Comparison of ENCODE assay signal across 8 mouse cellular contexts in the genomic region with DNA sequence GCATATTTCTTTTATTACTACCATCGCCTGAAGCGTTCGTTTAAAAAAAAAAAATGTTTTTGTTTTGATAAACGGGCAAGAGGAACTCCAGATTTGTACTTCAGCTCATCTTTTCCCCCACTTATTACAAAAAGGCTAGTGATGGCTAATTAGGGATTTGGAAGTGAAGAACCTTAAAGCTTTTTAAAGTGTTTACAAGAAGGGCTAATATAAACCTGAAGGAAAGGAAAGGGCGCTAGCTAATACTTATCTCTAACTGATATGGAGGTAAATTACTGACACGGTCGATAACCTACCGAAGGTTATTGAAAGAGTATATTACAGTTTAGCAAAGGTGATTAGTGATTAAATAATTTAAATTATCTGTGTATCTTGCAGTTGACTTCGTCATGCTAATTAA. TPM values are rescaled to one million over a fixed set of nuclear protein-coding genes. Genes with fewer than 3 reads are reported as not detected.
DNase-seq lines count a peak whose midpoint lies in the region; ATAC-seq and TF ChIP-seq lines count a peak whose summit lies in the region.

No protein-coding gene starts in this region.

- H3K9me3 ChIP-seq in embryonic facial prominence, embryonic 12.5 days, result no peaks in the 10 kb centered on the region
- no peaks in the 10 kb centered on the region for H3K9me3 ChIP-seq in hindbrain, postnatal 0 days (ENCODE audit: low read length)
- H3K9me3 ChIP-seq in neural tube, embryonic 12.5 days, result no peaks in the 10 kb centered on the region

- no peaks in the 10 kb centered on the region for H3K36me3 ChIP-seq in liver, adult 2 months (ENCODE audit: control insufficient read depth, insufficient read depth, low read length)
- no peaks in the 10 kb centered on the region for H3K36me3 ChIP-seq in embryonic facial prominence, embryonic 12.5 days
- H3K36me3 ChIP-seq in hindbrain, postnatal 0 days (ENCODE audit: insufficient read depth, low read length), result no peaks in the 10 kb centered on the region
- H3K36me3 ChIP-seq in neural tube, embryonic 12.5 days, result no peaks in the 10 kb centered on the region

- H3K9ac ChIP-seq in liver, adult 2 months (ENCODE audit: low read depth, low read length), result no peak overlapping the region
- H3K9ac ChIP-seq in embryonic facial prominence, embryonic 12.5 days, result peak overlapping the region; percentile 42
- peak overlapping the region; percentile 92 for H3K9ac ChIP-seq in hindbrain, postnatal 0 days (replicated peaks; ENCODE audit: low read length)
- peak overlapping the region; percentile 95 for H3K9ac ChIP-seq in neural tube, embryonic 12.5 days

- H3K4me1 ChIP-seq in liver, adult 2 months (ENCODE audit: control insufficient read depth, insufficient read depth, low read length), result peaks cover 9% of the 10 kb centered on the region
- peaks cover 7% of the 10 kb centered on the region for H3K4me1 ChIP-seq in embryonic facial prominence, embryonic 12.5 days
- no peaks in the 10 kb centered on the region for H3K4me1 ChIP-seq in hindbrain, postnatal 0 days (ENCODE audit: insufficient read depth, low read length)
- peaks cover 14% of the 10 kb centered on the region for H3K4me1 ChIP-seq in neural tube, embryonic 12.5 days

- H3K4me3 ChIP-seq in liver, adult 2 months (ENCODE audit: insufficient read depth, low read depth, low read length), result peak overlapping the region; percentile 68
- peak overlapping the region; percentile 64 for H3K4me3 ChIP-seq in embryonic facial prominence, embryonic 12.5 days
- peak overlapping the region; percentile 96 for H3K4me3 ChIP-seq in hindbrain, postnatal 0 days (ENCODE audit: low read length)
- H3K4me3 ChIP-seq in neural tube, embryonic 12.5 days, result peak overlapping the region; percentile 92

- H3K4me2 ChIP-seq in embryonic facial prominence, embryonic 12.5 days (replicated peaks), result peak overlapping the region; percentile 55
- peak overlapping the region; percentile 70 for H3K4me2 ChIP-seq in hindbrain, postnatal 0 days (ENCODE audit: low read depth, low read length)
- H3K4me2 ChIP-seq in neural tube, embryonic 12.5 days (replicated peaks), result peak overlapping the region; percentile 58

- WGBS in liver, adult 2 months, result 2% methylated on average over 9 of the region's 9 CpGs
- under 1% methylated on average over 9 of the region's 9 CpGs for WGBS in embryonic facial prominence, embryonic 12.5 days
- WGBS in hindbrain, postnatal 0 days, result 1% methylated on average over 9 of the region's 9 CpGs
- whole genome bisulfite sequencing in neural tube, embryonic 12.5 days, result 1% methylated on average over 9 of the region's 9 CpGs

- TF ChIP-seq CTCF in liver, adult 2 months (IDR thresholded peaks at IDR 0.05; ENCODE audit: low read depth, low read length), result no peak
- TF ChIP-seq CTCF in hindbrain, postnatal 0 days (IDR thresholded peaks at IDR 0.05; ENCODE audit: low read depth), result no peak

- peaks cover 4% of the 10 kb centered on the region; the same call in 1 of the 2 replicates for H3K79me2 ChIP-seq in liver, adult 2 months (ENCODE audit: control insufficient read depth, insufficient read depth, low read length)

- H3K27ac ChIP-seq in liver, adult 2 months (replicated peaks; ENCODE audit: insufficient read depth, low read depth, low read length), result no peak overlapping the region
- H3K27ac ChIP-seq in embryonic facial prominence, embryonic 12.5 days, result peak overlapping the region; percentile 100
- H3K27ac ChIP-seq in hindbrain, postnatal 0 days, result peak overlapping the region; percentile 100
- H3K27ac ChIP-seq in neural tube, embryonic 12.5 days, result peak overlapping the region; percentile 50; the same call in 1 of the 2 replicates

- no peak for DNase-seq in liver, adult 2 months (ENCODE audit: extremely low read depth, low read depth, low spot score)
- no peak for DNase-seq in liver
- no peak for DNase-seq in hindbrain, postnatal 0 days (ENCODE audit: low spot score)
- no peak for DNase-seq in frontal cortex, adult 2 months (ENCODE audit: extremely low spot score in 1 of 2, low spot score in 1 of 2)
- no peak for DNase-seq in right cerebral cortex, postnatal 25 days

- H3K27me3 ChIP-seq in liver, adult 2 months (ENCODE audit: control insufficient read depth, insufficient read depth, low read length), result no peaks in the 10 kb centered on the region
- H3K27me3 ChIP-seq in embryonic facial prominence, embryonic 12.5 days, result no peaks in the 10 kb centered on the region
- H3K27me3 ChIP-seq in hindbrain, postnatal 0 days (ENCODE audit: insufficient read depth, low read length), result no peaks in the 10 kb centered on the region
- no peaks in the 10 kb centered on the region for H3K27me3 ChIP-seq in neural tube, embryonic 12.5 days (replicated peaks)

- TF ChIP-seq POLR2A in liver, adult 2 months (IDR thresholded peaks at IDR 0.05; ENCODE audit: extremely low read depth, insufficient read depth, low read length), result no peak

- ATAC-seq in embryonic facial prominence, embryonic 12.5 days (ENCODE audit: insufficient number of reproducible peaks, insufficient read depth, low FRiP score, low TSS enrichment), result no peak
- ATAC-seq in hindbrain, postnatal 0 days, result no peak
- no peak for ATAC-seq in neural tube, embryonic 12.5 days (ENCODE audit: low FRiP score, low read depth)
- no peak for ATAC-seq in cerebellum, adult (ENCODE audit: insufficient number of reproducible peaks, low FRiP score, low TSS enrichment)

RNA-seq across cellular contexts. Expression of gene Phip, which starts 0.9 kb away (rescaled TPM):
- total RNA-seq in liver, adult 2 months (2014; rRNA removed), result 23.5 and 25.1 TPM in 2 replicates
- 0.95 and 1.1 TPM in 2 replicates for polyA plus RNA-seq in liver, adult 2 months (2012; rRNA removed)
- 132 and 136 TPM in 2 replicates for polyA plus RNA-seq in embryonic facial prominence, embryonic 12.5 days (2016; fragmentation: Nextera tagmentation; extraction: Ambion mirVana)
- total RNA-seq in hindbrain, postnatal 0 days (2014; rRNA removed), result 43.7 and 56.9 TPM in 2 replicates
- 49.7 and 51.0 TPM in 2 replicates for polyA plus RNA-seq in hindbrain, postnatal 0 days (2015; fragmentation: Nextera tagmentation; extraction: Ambion mirVana)
- 127 and 141 TPM in 2 replicates for polyA plus RNA-seq in neural tube, embryonic 12.5 days (2016; fragmentation: Nextera tagmentation; extraction: Ambion mirVana)
- polyA plus RNA-seq in frontal cortex, adult 2 months (2012; rRNA removed), result 18.3 and 18.9 TPM in 2 replicates
